Mouse (Mus musculus) macrophage (primary cell): ENCODE measurements around the gene Rdh9. TPM values are rescaled to one million over a fixed set of nuclear protein-coding genes. Genes with fewer than 3 reads are reported as not detected.
"Not testable (repeated sequence)": the region's sequence is repeated elsewhere in the genome, so short reads cannot be mapped to it uniquely, and the experiment has no call there.

Experiments
- H3K27ac ChIP-seq: fragments of 350-480 bp; formaldehyde crosslinking; 2 replicates; pipeline ENCODE4 v1.9.0; 2021
- H3K36me3 ChIP-seq: fragments of 350-480 bp; formaldehyde crosslinking; 2 replicates; pipeline ENCODE4 v1.9.0; 2021; ENCODE audit errors: inconsistent target
- H3K4me3 ChIP-seq: fragments of 350-480 bp; formaldehyde crosslinking; 2 replicates; pipeline ENCODE4 v1.9.0; 2021; ENCODE audit errors: inconsistent target
- H3K79me2 ChIP-seq: fragments of 350-480 bp; formaldehyde crosslinking; 2 replicates; pipeline ENCODE4 v1.9.0; 2021; ENCODE audit errors: inconsistent target
- WGBS: methylation state at CpG from one replicate; pipeline ENCODE4 v1.1.7; 2026; ENCODE audit warnings: inconsistent platforms; ENCODE audit not compliant: missing documents; 5-methylcytosine and 5-hydroxymethylcytosine counted together
- polyA plus RNA-seq: library from polyadenylated mRNA; stranded (reverse); fragments of 250-400 nt; gene quantifications from 3 replicates; pipeline ENCODE4 v1.2.4, GENCODE M21; 2018; ENCODE audit warnings: inconsistent platforms

The Rdh9 gene
- polyA plus RNA-seq, 1 experiment from 2014 or later, result 0.16 TPM

- 93% methylated on average over 8 of the region's 8 CpGs for WGBS
- H3K36me3 ChIP-seq, result peaks cover 32% of the 10 kb centered on the region
- no peak overlapping the region for H3K27ac ChIP-seq
- H3K4me3 ChIP-seq, result no peak overlapping the region
- H3K79me2 ChIP-seq, result peaks cover 20% of the 10 kb centered on the region; the same call in 1 of the 2 replicates
These were observed 28.9 kb upstream of the Rdh9 start for GRCm38 (mm10) chr10:127747254-127747653.

- Histone ChIP-seq H3K4me3 (no peak overlapping the region), H3K36me3 (peaks cover 14% of the 10 kb centered on the region; the same call in 1 of the 2 replicates), H3K79me2 (peaks cover 3% of the 10 kb centered on the region; the same call in 1 of the 2 replicates), H3K27ac (no peak overlapping the region)
- WGBS, result 41% methylated on average over 8 of the region's 8 CpGs
These were observed 27.2 kb upstream of the Rdh9 start for GRCm38 (mm10) chr10:127748847-127749612.

- Histone ChIP-seq H3K36me3 (0 out of 2 replicates have a peak, but pooled peaks cover 6% of the 10 kb centered on the region), H3K79me2 (no peaks in the 10 kb centered on the region), H3K27ac (no peak overlapping the region), H3K4me3 (no peak overlapping the region)
- 90% methylated on average over 24 of the region's 24 CpGs for WGBS
These were observed 25.9 kb upstream of the Rdh9 start for GRCm38 (mm10) chr10:127750136-127750777.

- Histone ChIP-seq H3K4me3 (no peak within 1 kb of the TSS), H3K79me2 (no peaks in the 10 kb centered on the region), H3K36me3 (0 out of 2 replicates have a peak, but pooled peaks cover 3% of the 10 kb centered on the region), H3K27ac (no peak within 1 kb of the TSS)
- WGBS, result 59% methylated on average over 8 of the region's 8 CpGs
These were observed 24.6 kb upstream of the Rdh9 start, which contains the start of gene Gpr182 for GRCm38 (mm10) chr10:127751548-127751947. TSS of gene Gpr182 (minus strand) at chr10:127751732.

GRCm38 (mm10) chr10:127754566-127755166, 21.5 kb upstream of the Rdh9 start:
- Histone ChIP-seq H3K4me3 (no peak overlapping the region), H3K79me2 (no peaks in the 10 kb centered on the region), H3K36me3 (no peaks in the 10 kb centered on the region), H3K27ac (no peak overlapping the region)
- WGBS, result 83% methylated on average over 6 of the region's 6 CpGs

- Histone ChIP-seq H3K4me3 (no peak overlapping the region), H3K36me3 (no peaks in the 10 kb centered on the region), H3K27ac (no peak overlapping the region), H3K79me2 (no peaks in the 10 kb centered on the region)
- WGBS, result 55% methylated on average over 3 of the region's 3 CpGs
These were observed 20.9 kb upstream of the Rdh9 start for GRCm38 (mm10) chr10:127755246-127755645.

GRCm38 (mm10) chr10:127755770-127756468, 20.3 kb upstream of the Rdh9 start:
- H3K36me3 ChIP-seq, result no peaks in the 10 kb centered on the region
- no peaks in the 10 kb centered on the region for H3K79me2 ChIP-seq
- no peak overlapping the region for H3K27ac ChIP-seq
- no peak overlapping the region for H3K4me3 ChIP-seq
- WGBS, result 49% methylated on average over 14 of the region's 18 CpGs

GRCm38 (mm10) chr10:127759181-127760110, 16.7 kb upstream of the Rdh9 start, which contains the start of the genes Rdh1 and Rdh16f1:
TSS of gene Rdh1 (plus strand) at chr10:127759721.
TSS of gene Rdh16f1 (plus strand) at chr10:127759787.
- Histone ChIP-seq H3K4me3 (no peak within 1 kb of the TSS), H3K27ac (no peak within 1 kb of the TSS), H3K79me2 (no peaks in the 10 kb centered on the region), H3K36me3 (no peaks in the 10 kb centered on the region)
- WGBS, result 81% methylated on average over 8 of the region's 9 CpGs

- H3K4me3 ChIP-seq, H3K36me3 ChIP-seq, H3K27ac ChIP-seq, H3K79me2 ChIP-seq: not testable (repeated sequence)
- 93% methylated on average over 10 of the region's 10 CpGs for WGBS
These were observed 13.3 kb upstream of the Rdh9 start for GRCm38 (mm10) chr10:127762926-127763325.

- Histone ChIP-seq H3K79me2 (no peaks in the 10 kb centered on the region), H3K27ac (no peak overlapping the region), H3K36me3 (no peaks in the 10 kb centered on the region), H3K4me3 (no peak overlapping the region)
- 83% methylated on average over 12 of the region's 12 CpGs for WGBS
These were observed 12.1 kb upstream of the Rdh9 start for GRCm38 (mm10) chr10:127763914-127764680.

GRCm38 (mm10) chr10:127766564-127766963, 9.6 kb upstream of the Rdh9 start:
- 80% methylated on average over 1 of the region's 1 CpGs for WGBS
- Histone ChIP-seq H3K27ac (no peak overlapping the region), H3K79me2 (no peaks in the 10 kb centered on the region)

GRCm38 (mm10) chr10:127782321-127782720, 6.1 kb downstream of the Rdh9 start:
- not testable (repeated sequence) for H3K36me3 ChIP-seq, H3K79me2 ChIP-seq, H3K4me3 ChIP-seq, H3K27ac ChIP-seq
- 96% methylated on average over 12 of the region's 17 CpGs for WGBS

More at GRCm38 (mm10) chr10:127766564-127766963, 9.6 kb upstream of the Rdh9 start:
- H3K36me3 ChIP-seq, result no peaks in the 10 kb centered on the region
- no peak overlapping the region for H3K4me3 ChIP-seq

GRCm38 (mm10) chr10:127785411-127785810, 9.2 kb downstream of the Rdh9 start:
- H3K36me3 ChIP-seq, H3K27ac ChIP-seq, H3K79me2 ChIP-seq, H3K4me3 ChIP-seq: not testable (repeated sequence)
- 78% methylated on average over 1 of the region's 1 CpGs for WGBS
